Mouse (Mus musculus): ENCODE data around the gene Grk2. TPM values are rescaled to one million over a fixed set of nuclear protein-coding genes. Genes with fewer than 3 reads are reported as not detected.

Grk2 gene
- polyA plus RNA-seq, 1 experiment from 2014 or later: 18.0 TPM

- no peak for ATAC-seq
- H3K4me2 ChIP-seq (replicated peaks): no peak overlapping the region
- no peak overlapping the region for H3K4me3 ChIP-seq (replicated peaks)
- H3K36me3 ChIP-seq: peaks cover 76% of the 10 kb centered on the region
- no peaks in the 10 kb centered on the region for H3K4me1 ChIP-seq (replicated peaks)
- WGBS: 92% methylated on average over 11 of the region's 11 CpGs
- H3K27me3 ChIP-seq: no peaks in the 10 kb centered on the region
- no peaks in the 10 kb centered on the region for H3K9me3 ChIP-seq
- H3K9ac ChIP-seq (replicated peaks): no peak overlapping the region
- H3K27ac ChIP-seq: no peak overlapping the region
Measured at GRCm38 (mm10) chr19:4291161-4291560, 14.9 kb downstream of the Grk2 start.

- no peak overlapping the region for H3K4me2 ChIP-seq (replicated peaks)
- no peaks in the 10 kb centered on the region for H3K9me3 ChIP-seq
- H3K4me1 ChIP-seq (replicated peaks): no peaks in the 10 kb centered on the region
- no peak for ATAC-seq
- 83% methylated on average over 15 of the region's 15 CpGs for WGBS
- H3K36me3 ChIP-seq: peaks cover 81% of the 10 kb centered on the region
- no peaks in the 10 kb centered on the region for H3K27me3 ChIP-seq
- no peak overlapping the region for H3K4me3 ChIP-seq (replicated peaks)
- H3K9ac ChIP-seq (replicated peaks): no peak overlapping the region
- H3K27ac ChIP-seq: no peak overlapping the region
Measured at GRCm38 (mm10) chr19:4290749-4291148, 15.3 kb downstream of the Grk2 start.

GRCm38 (mm10) chr19:4283653-4284052 is 22.4 kb downstream of the Grk2 start:
- Histone ChIP-seq H3K4me3 (replicated peaks) (peak overlapping the region; percentile 60), H3K9ac (replicated peaks) (0 out of 2 replicates have a peak overlapping the region, but pooled peaks have one; percentile 29), H3K4me1 (replicated peaks) (peaks cover 23% of the 10 kb centered on the region), H3K4me2 (replicated peaks) (peak overlapping the region; percentile 74), H3K9me3 (no peaks in the 10 kb centered on the region), H3K27ac (0 out of 2 replicates have a peak overlapping the region, but pooled peaks have one; percentile 56), H3K36me3 (peaks cover 54% of the 10 kb centered on the region), H3K27me3 (0 out of 2 replicates have a peak, but pooled peaks cover 5% of the 10 kb centered on the region)
- 44% methylated on average over 7 of the region's 7 CpGs for WGBS
- no peak for ATAC-seq

- Histone ChIP-seq H3K4me2 (replicated peaks) (peak within 1 kb of the TSS; percentile 74), H3K36me3 (peaks cover 48% of the 10 kb centered on the region), H3K9me3 (no peaks in the 10 kb centered on the region), H3K4me1 (replicated peaks) (peaks cover 23% of the 10 kb centered on the region), H3K27ac (peak within 1 kb of the TSS; percentile 56; the same call in 1 of the 2 replicates), H3K27me3 (0 out of 2 replicates have a peak, but pooled peaks cover 5% of the 10 kb centered on the region), H3K9ac (replicated peaks) (peak within 1 kb of the TSS; percentile 84), H3K4me3 (replicated peaks) (peak within 1 kb of the TSS; percentile 60)
- WGBS: under 1% methylated on average over 50 of the region's 50 CpGs
- peak; percentile 95 for ATAC-seq
Measured at GRCm38 (mm10) chr19:4282898-4283553, 23.0 kb downstream of the Grk2 start, which contains the start of gene Ankrd13d. Gene Ankrd13d, minus strand, starts transcription at chr19:4283137.

- Histone ChIP-seq H3K27ac (no peak overlapping the region), H3K27me3 (0 out of 2 replicates have a peak, but pooled peaks cover 5% of the 10 kb centered on the region), H3K36me3 (peaks cover 22% of the 10 kb centered on the region), H3K4me3 (replicated peaks) (no peak overlapping the region), H3K4me2 (replicated peaks) (no peak overlapping the region), H3K4me1 (replicated peaks) (peaks cover 23% of the 10 kb centered on the region), H3K9me3 (0 out of 2 replicates have a peak, but pooled peaks cover 3% of the 10 kb centered on the region), H3K9ac (replicated peaks) (no peak overlapping the region; the same call in 1 of the 2 replicates)
- no peak for ATAC-seq
- 93% methylated on average over 9 of the region's 9 CpGs for WGBS
Measured at GRCm38 (mm10) chr19:4280425-4280824, 25.6 kb downstream of the Grk2 start.

GRCm38 (mm10) chr19:4279487-4279886 is 26.5 kb downstream of the Grk2 start:
- H3K36me3 ChIP-seq: peaks cover 17% of the 10 kb centered on the region
- no peak overlapping the region for H3K4me3 ChIP-seq (replicated peaks)
- 97% methylated on average over 1 of the region's 1 CpGs for WGBS
- 0 out of 2 replicates have a peak, but pooled peaks cover 3% of the 10 kb centered on the region for H3K9me3 ChIP-seq
- H3K27me3 ChIP-seq: 0 out of 2 replicates have a peak, but pooled peaks cover 5% of the 10 kb centered on the region
- no peak overlapping the region for H3K4me2 ChIP-seq (replicated peaks)
- no peak overlapping the region for H3K9ac ChIP-seq (replicated peaks)
- no peak for ATAC-seq
- peaks cover 23% of the 10 kb centered on the region for H3K4me1 ChIP-seq (replicated peaks)
- no peak overlapping the region for H3K27ac ChIP-seq

DNA sequence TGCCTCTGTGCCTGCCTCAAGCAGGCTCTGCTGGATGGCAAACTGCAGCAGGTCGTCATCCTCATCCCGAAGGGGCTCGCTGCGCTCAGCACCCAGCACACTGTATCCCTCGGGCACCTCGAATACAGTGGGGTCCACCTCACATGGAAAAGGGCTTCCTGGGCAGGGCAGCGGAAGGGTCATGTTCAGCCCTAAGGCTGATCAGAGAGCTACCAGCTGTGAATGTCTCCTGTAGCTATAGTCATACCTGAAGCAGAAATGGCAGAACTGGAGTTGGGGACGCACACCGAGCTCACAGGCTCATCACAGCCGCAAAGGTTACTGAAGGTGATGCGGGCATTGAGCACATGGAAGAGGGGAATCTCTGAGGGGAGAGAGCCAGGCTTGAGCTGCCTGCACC is 35.0 kb downstream of the Grk2 start:
- Histone ChIP-seq H3K4me1 (replicated peaks) (peaks cover 7% of the 10 kb centered on the region), H3K27me3 (peaks cover 33% of the 10 kb centered on the region), H3K4me2 (replicated peaks) (no peak overlapping the region), H3K9ac (replicated peaks) (no peak overlapping the region), H3K27ac (no peak overlapping the region), H3K4me3 (replicated peaks) (no peak overlapping the region), H3K9me3 (0 out of 2 replicates have a peak, but pooled peaks cover 3% of the 10 kb centered on the region), H3K36me3 (peaks cover 31% of the 10 kb centered on the region)
- 97% methylated on average over 11 of the region's 11 CpGs for WGBS
- ATAC-seq: no peak

GRCm38 (mm10) chr19:4270187-4270586 is 35.8 kb downstream of the Grk2 start:
- no peaks in the 10 kb centered on the region for H3K9me3 ChIP-seq
- H3K4me3 ChIP-seq (replicated peaks): no peak overlapping the region
- no peak overlapping the region for H3K27ac ChIP-seq
- H3K4me2 ChIP-seq (replicated peaks): no peak overlapping the region
- H3K9ac ChIP-seq (replicated peaks): no peak overlapping the region
- H3K36me3 ChIP-seq: peaks cover 31% of the 10 kb centered on the region
- peaks cover 7% of the 10 kb centered on the region for H3K4me1 ChIP-seq (replicated peaks)
- peaks cover 33% of the 10 kb centered on the region for H3K27me3 ChIP-seq
- no peak for ATAC-seq
- WGBS: 78% methylated on average over 6 of the region's 6 CpGs

- peak within 1 kb of the TSS; percentile 53 for H3K4me2 ChIP-seq (replicated peaks)
- H3K27me3 ChIP-seq: peaks cover 33% of the 10 kb centered on the region
- peak within 1 kb of the TSS; percentile 26 for H3K4me3 ChIP-seq (replicated peaks)
- peak; percentile 43; the same call in 1 of the 2 replicates for ATAC-seq
- peaks cover 31% of the 10 kb centered on the region for H3K36me3 ChIP-seq
- H3K9me3 ChIP-seq: no peaks in the 10 kb centered on the region
- H3K9ac ChIP-seq (replicated peaks): 0 out of 2 replicates have a peak within 1 kb of the TSS, but pooled peaks have one; percentile 39
- no peak within 1 kb of the TSS for H3K27ac ChIP-seq
- H3K4me1 ChIP-seq (replicated peaks): peaks cover 7% of the 10 kb centered on the region
- 7% methylated on average over 46 of the region's 46 CpGs for WGBS
Measured at GRCm38 (mm10) chr19:4268566-4269361, 37.3 kb downstream of the Grk2 start, which contains the start of gene Ssh3. Gene Ssh3, minus strand, starts transcription at chr19:4269180.

DNA sequence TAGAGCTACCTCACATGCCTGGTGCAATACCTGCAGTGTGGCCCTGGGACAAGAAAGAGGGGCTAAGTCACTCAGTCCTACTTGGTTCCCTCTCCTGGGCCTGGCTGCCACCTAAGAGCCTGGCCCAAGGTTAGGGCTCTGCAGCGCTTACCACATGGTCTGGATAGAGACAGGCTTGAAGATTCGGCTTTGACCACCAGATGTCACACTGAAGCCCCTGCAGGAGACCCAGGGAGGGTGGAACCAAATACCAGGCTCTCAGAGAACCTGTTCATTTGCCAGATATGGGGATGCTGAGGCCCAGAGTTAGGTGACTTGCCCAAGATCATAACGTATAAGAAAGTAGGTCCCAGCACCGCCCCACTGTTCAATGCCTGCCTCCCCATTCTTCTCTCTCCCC is 40.1 kb downstream of the Grk2 start:
- H3K9ac ChIP-seq (replicated peaks): no peak overlapping the region
- peaks cover 11% of the 10 kb centered on the region for H3K36me3 ChIP-seq
- H3K27me3 ChIP-seq: peaks cover 31% of the 10 kb centered on the region
- 62% methylated on average over 4 of the region's 4 CpGs for WGBS
- no peak overlapping the region for H3K27ac ChIP-seq
- peaks cover 7% of the 10 kb centered on the region for H3K4me1 ChIP-seq (replicated peaks)
- no peak overlapping the region for H3K4me3 ChIP-seq (replicated peaks)
- H3K9me3 ChIP-seq: no peaks in the 10 kb centered on the region
- H3K4me2 ChIP-seq (replicated peaks): no peak overlapping the region
- no peak for ATAC-seq

DNA sequence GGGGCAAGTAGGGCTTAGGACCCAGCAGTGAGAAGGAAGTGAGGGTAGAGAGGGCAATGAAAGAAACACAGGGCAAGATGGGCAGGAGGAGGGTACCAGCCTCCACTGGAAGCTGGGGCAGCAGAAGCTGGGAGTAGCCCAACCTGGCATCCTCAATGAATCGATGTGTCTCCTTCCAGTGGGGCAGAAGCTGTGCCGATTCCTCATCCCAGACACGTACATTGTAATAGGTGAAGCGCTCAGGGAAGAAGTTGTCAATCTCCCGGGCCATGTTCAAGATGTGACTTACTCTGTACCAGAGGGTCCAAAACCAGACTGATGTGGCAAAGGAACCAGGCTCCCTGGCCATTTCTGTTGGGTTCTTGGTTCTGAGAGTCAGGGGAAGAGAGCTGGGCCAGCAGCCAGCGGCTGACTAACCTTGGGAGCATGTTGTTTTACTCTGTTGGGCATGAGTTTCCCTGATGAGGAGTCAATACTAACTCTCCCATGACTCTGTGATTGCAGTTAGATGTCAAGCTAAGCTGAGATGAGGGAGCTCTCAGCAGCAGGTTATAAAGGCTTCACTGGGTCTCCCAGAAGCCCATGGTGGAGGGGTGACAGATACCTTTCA is 41.7 kb downstream of the Grk2 start:
- H3K4me2 ChIP-seq (replicated peaks): no peak overlapping the region
- H3K4me3 ChIP-seq (replicated peaks): no peak overlapping the region
- H3K27me3 ChIP-seq: peaks cover 16% of the 10 kb centered on the region
- ATAC-seq: no peak
- WGBS: 97% methylated on average over 6 of the region's 6 CpGs
- H3K9me3 ChIP-seq: no peaks in the 10 kb centered on the region
- no peak overlapping the region for H3K9ac ChIP-seq (replicated peaks)
- H3K4me1 ChIP-seq (replicated peaks): peaks cover 7% of the 10 kb centered on the region
- no peaks in the 10 kb centered on the region for H3K36me3 ChIP-seq
- no peak overlapping the region for H3K27ac ChIP-seq
